Comparison of ENCODE assay signal across 12 mouse cellular contexts in the genomic region with DNA sequence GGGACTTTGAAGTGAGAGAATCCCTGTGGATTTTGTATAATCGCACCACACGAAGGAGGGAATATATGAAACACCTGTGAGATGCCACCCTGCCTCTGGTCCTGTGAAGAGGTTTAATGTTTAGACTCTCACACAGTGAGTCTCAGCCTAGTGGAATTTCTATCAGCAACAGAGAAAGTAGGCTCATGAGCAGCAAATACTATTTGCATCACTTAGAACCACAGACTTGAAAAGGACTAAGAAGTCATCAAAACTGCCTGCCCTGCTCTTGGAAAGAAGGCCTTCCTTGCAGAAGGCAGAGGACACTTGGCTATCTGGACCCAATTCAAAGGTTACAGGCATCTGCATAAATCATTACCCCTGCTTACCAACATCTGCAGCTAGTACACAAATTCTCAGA.
DNase-seq lines count a peak whose midpoint lies in the region; ATAC-seq and TF ChIP-seq lines count a peak whose summit lies in the region.
"Had no signal": no experiment of that assay in that cellular context is flagged by ENCODE, and none has a peak within 500 bp of the region (broad histone marks: within the 10 kb centered on the region; RNA-seq: fewer than 3 reads in every experiment).

No protein-coding gene starts in this region.

- no peak overlapping the region for H3K9ac ChIP-seq in kidney, embryonic 14.5 days (ENCODE audit: low read depth, low read length)
- no peak overlapping the region for H3K9ac ChIP-seq in forebrain, embryonic 16.5 days (replicated peaks; ENCODE audit: low read depth, low read length)
- H3K9ac ChIP-seq in midbrain, embryonic 11.5 days (ENCODE audit: low read length), result 0 out of 2 replicates have a peak overlapping the region, but pooled peaks have one; percentile 6
- no peak overlapping the region for H3K9ac ChIP-seq in liver, postnatal 0 days (replicated peaks)
- H3K9ac ChIP-seq: embryonic facial prominence, embryonic 13.5 days; liver, embryonic 13.5 days had no signal

- H3K4me2 ChIP-seq in kidney, embryonic 14.5 days (replicated peaks; ENCODE audit: low read depth, low read length), result no peak overlapping the region
- no peak overlapping the region for H3K4me2 ChIP-seq in forebrain, embryonic 16.5 days (ENCODE audit: low read length)
- H3K4me2 ChIP-seq in midbrain, embryonic 11.5 days, result no peak overlapping the region
- H3K4me2 ChIP-seq in liver, postnatal 0 days (ENCODE audit: low read depth, low read length), result no peak overlapping the region
- H3K4me2 ChIP-seq: embryonic facial prominence, embryonic 13.5 days; liver, embryonic 13.5 days had no signal

- no peaks in the 10 kb centered on the region for H3K9me3 ChIP-seq in kidney, embryonic 14.5 days (ENCODE audit: control insufficient read depth, low read length)
- no peaks in the 10 kb centered on the region for H3K9me3 ChIP-seq in forebrain, embryonic 16.5 days (ENCODE audit: control insufficient read depth, low read length)
- H3K9me3 ChIP-seq in midbrain, embryonic 11.5 days (ENCODE audit: control insufficient read depth, low read length), result no peaks in the 10 kb centered on the region
- no peaks in the 10 kb centered on the region for H3K9me3 ChIP-seq in liver, postnatal 0 days (ENCODE audit: low read length)
- H3K9me3 ChIP-seq: embryonic facial prominence, embryonic 13.5 days; liver, embryonic 13.5 days had no signal

- no peak overlapping the region for H3K4me3 ChIP-seq in kidney, embryonic 14.5 days (ENCODE audit: low read length)
- no peak overlapping the region for H3K4me3 ChIP-seq in forebrain, embryonic 16.5 days (replicated peaks; ENCODE audit: low read length)
- no peak overlapping the region for H3K4me3 ChIP-seq in midbrain, embryonic 11.5 days (ENCODE audit: low read depth, low read length)
- H3K4me3 ChIP-seq in liver, postnatal 0 days (ENCODE audit: low read depth, low read length), result no peak overlapping the region
- H3K4me3 ChIP-seq: embryonic facial prominence, embryonic 13.5 days; heart, adult 2 months; liver, embryonic 13.5 days had no signal

- H3K27ac ChIP-seq in kidney, embryonic 14.5 days (ENCODE audit: low read depth, low read length), result no peak overlapping the region
- H3K27ac ChIP-seq in forebrain, embryonic 16.5 days (ENCODE audit: low read length), result peak overlapping the region; percentile 34
- peak overlapping the region; percentile 27; the same call in 1 of the 2 replicates for H3K27ac ChIP-seq in midbrain, embryonic 11.5 days (ENCODE audit: low read depth, low read length)
- no peak overlapping the region for H3K27ac ChIP-seq in liver, postnatal 0 days (ENCODE audit: low read depth)
- H3K27ac ChIP-seq: embryonic facial prominence, embryonic 13.5 days; heart, adult 2 months; liver, embryonic 13.5 days had no signal

- DNase-seq in kidney, postnatal 36 days, result peak; percentile 2 to 4
- peak; percentile 89 for DNase-seq in midbrain, embryonic 11.5 days (ENCODE audit: low spot score, missing footprints)
- DNase-seq in adrenal gland, postnatal 14 days, result no peak
- no peak for DNase-seq in adrenal gland, postnatal 10 days
- DNase-seq in liver, postnatal 0 days, result no peak
- DNase-seq: heart, adult 2 months; liver, embryonic 13.5 days; thymus, postnatal 25 days had no signal

- TF ChIP-seq EP300 in liver, postnatal 0 days (IDR thresholded peaks at IDR 0.05; ENCODE audit: low read depth), result no peak

- no peaks in the 10 kb centered on the region for H3K4me1 ChIP-seq in kidney, embryonic 14.5 days (ENCODE audit: control insufficient read depth, insufficient read depth, low read length)
- H3K4me1 ChIP-seq in forebrain, embryonic 16.5 days (replicated peaks; ENCODE audit: control insufficient read depth, insufficient read depth, low read length), result peaks cover 21% of the 10 kb centered on the region
- peaks cover 14% of the 10 kb centered on the region for H3K4me1 ChIP-seq in midbrain, embryonic 11.5 days (ENCODE audit: control insufficient read depth, insufficient read depth, low read length)
- H3K4me1 ChIP-seq in liver, postnatal 0 days (ENCODE audit: insufficient read depth), result no peaks in the 10 kb centered on the region
- H3K4me1 ChIP-seq: liver, embryonic 13.5 days had no signal

- no peaks in the 10 kb centered on the region for H3K27me3 ChIP-seq in kidney, embryonic 14.5 days (ENCODE audit: control insufficient read depth, insufficient read depth, low read length)
- H3K27me3 ChIP-seq in forebrain, embryonic 16.5 days (replicated peaks; ENCODE audit: control insufficient read depth, insufficient read depth, low read length), result no peaks in the 10 kb centered on the region
- H3K27me3 ChIP-seq in midbrain, embryonic 11.5 days (ENCODE audit: control insufficient read depth, insufficient read depth, low read length), result no peaks in the 10 kb centered on the region
- no peaks in the 10 kb centered on the region for H3K27me3 ChIP-seq in liver, postnatal 0 days (ENCODE audit: insufficient read depth, low read length)
- H3K27me3 ChIP-seq: embryonic facial prominence, embryonic 13.5 days; liver, embryonic 13.5 days; Patski had no signal

- no peak for ATAC-seq in kidney, embryonic 14.5 days (ENCODE audit: low FRiP score, low TSS enrichment)
- peak; percentile 32; the same call in 1 of the 2 replicates for ATAC-seq in forebrain, embryonic 16.5 days
- peak; percentile 26; the same call in 1 of the 2 replicates for ATAC-seq in midbrain, embryonic 11.5 days (ENCODE audit: low FRiP score)
- ATAC-seq in liver, postnatal 0 days, result no peak

- H3K36me3 ChIP-seq in kidney, embryonic 14.5 days (ENCODE audit: control insufficient read depth, insufficient read depth, low read length), result no peaks in the 10 kb centered on the region
- no peaks in the 10 kb centered on the region for H3K36me3 ChIP-seq in forebrain, embryonic 16.5 days (ENCODE audit: control insufficient read depth, insufficient read depth)
- no peaks in the 10 kb centered on the region for H3K36me3 ChIP-seq in midbrain, embryonic 11.5 days (ENCODE audit: control insufficient read depth, insufficient read depth, low read length)
- H3K36me3 ChIP-seq in liver, postnatal 0 days (replicated peaks; ENCODE audit: insufficient read depth, low read length), result no peaks in the 10 kb centered on the region
- H3K36me3 ChIP-seq: embryonic facial prominence, embryonic 13.5 days; liver, embryonic 13.5 days had no signal

- no peak for TF ChIP-seq CTCF in liver, postnatal 0 days (IDR thresholded peaks at IDR 0.05; ENCODE audit: low read depth)

- WGBS in kidney, embryonic 14.5 days, result 74% methylated on average over 2 of the region's 2 CpGs
- WGBS in forebrain, embryonic 16.5 days, result 29% methylated on average over 2 of the region's 2 CpGs
- WGBS in midbrain, embryonic 11.5 days, result 51% methylated on average over 2 of the region's 2 CpGs
- WGBS in liver, postnatal 0 days (ENCODE audit: insufficient replicate concordance), result 80% methylated on average over 2 of the region's 2 CpGs

Comparison
In these comparisons a context has a peak if more than half of its experiments do, and no peak if none do; other contexts are left out.
1. DNase-seq: peak in kidney, postnatal 36 days (2 of 2) and midbrain, embryonic 11.5 days (single experiment); none in adrenal gland, postnatal 14 days (single experiment), adrenal gland, postnatal 10 days (single experiment) and liver, postnatal 0 days (single experiment).
2. ATAC-seq: peak in forebrain, embryonic 16.5 days (single experiment) and midbrain, embryonic 11.5 days (single experiment); none in kidney, embryonic 14.5 days (single experiment) and liver, postnatal 0 days (single experiment).
3. H3K27ac ChIP-seq: peak in forebrain, embryonic 16.5 days (single experiment) and midbrain, embryonic 11.5 days (single experiment); none in kidney, embryonic 14.5 days (single experiment) and liver, postnatal 0 days (single experiment).